Mouse (Mus musculus) lung, adult 2 months (tissue): Measurements from ENCODE around the gene Ccdc27.

Experiments used
- CTCF ChIP-seq: fragments of 200-500 bp; IDR thresholded peaks from 2 replicates; pipeline ENCODE4 v1.5.1; 2011; ENCODE audit warnings: mild to moderate bottlenecking, low read length, control low read depth; ENCODE audit not compliant: insufficient read depth
- POLR2A ChIP-seq: fragments of 200-500 bp; IDR thresholded peaks from 2 replicates; pipeline ENCODE4 v1.6.1; 2011; ENCODE audit warnings: low read depth, mild to moderate bottlenecking, control low read depth, low read length, borderline replicate concordance; ENCODE audit errors: extremely low read depth

DNA sequence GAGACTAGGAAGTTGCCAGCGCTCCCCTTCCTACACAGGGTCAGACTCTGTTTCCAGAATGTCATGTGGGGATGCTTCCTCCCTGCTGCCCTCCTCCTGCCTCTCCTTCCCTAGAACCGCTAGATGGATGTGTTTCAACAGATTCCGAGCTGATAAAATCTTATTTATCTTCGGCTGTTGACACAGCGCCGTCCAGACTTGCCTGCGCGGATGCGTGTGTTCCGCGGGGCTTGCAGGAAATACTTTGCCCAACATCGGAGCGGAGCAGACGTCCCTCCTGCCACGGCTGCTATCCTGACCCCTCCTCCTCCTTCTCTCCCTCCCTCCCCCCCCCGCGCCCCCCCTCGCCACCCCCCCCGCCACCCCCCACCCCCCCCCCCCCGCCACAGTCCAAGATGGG lies 29.0 kb upstream of the Ccdc27 start:
- TF ChIP-seq CTCF (no peak), POLR2A (no peak)
